Comparison of ENCODE assay signal across 12 mouse cellular contexts in the genomic region with DNA sequence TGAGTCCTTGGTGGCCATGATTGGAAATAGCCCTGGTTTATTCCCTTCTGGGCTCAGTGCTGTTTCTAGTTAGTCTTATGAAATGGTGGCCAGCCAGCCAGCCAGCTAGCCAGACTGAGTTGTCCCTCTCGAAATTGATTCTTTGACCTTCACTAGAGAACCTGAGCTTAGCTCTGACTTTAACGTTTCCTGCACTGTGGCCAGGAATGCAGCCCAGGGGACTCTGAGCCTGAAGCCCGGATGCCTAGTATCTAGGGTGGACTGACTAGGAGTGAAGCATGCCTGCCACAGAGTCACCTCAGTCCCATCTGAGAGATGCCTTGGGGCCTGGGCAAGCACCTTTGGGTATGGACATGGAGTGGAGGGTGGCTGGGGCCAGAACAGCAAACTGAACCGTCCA. TPM values are rescaled to one million over a fixed set of nuclear protein-coding genes. Genes with fewer than 3 reads are reported as not detected.
A peak's percentile ranks its signal among the peaks of the same experiment; 100 is the strongest.
DNase-seq lines count a peak whose midpoint lies in the region; ATAC-seq and TF ChIP-seq lines count a peak whose summit lies in the region.
"Had no signal": no experiment of that assay in that cellular context is flagged by ENCODE, and none has a peak within 500 bp of the region (broad histone marks: within the 10 kb centered on the region; RNA-seq: fewer than 3 reads in every experiment).

No protein-coding gene starts in this region.

- 53% methylated on average over 4 of the region's 4 CpGs for WGBS in heart, embryonic 10.5 days
- WGBS in limb, embryonic 15.5 days: 44% methylated on average over 4 of the region's 4 CpGs
- WGBS in thymus, adult 2 months: 50% methylated on average over 4 of the region's 4 CpGs
- WGBS in hindbrain, embryonic 14.5 days: 73% methylated on average over 4 of the region's 4 CpGs

- intact Hi-C loops in heart, postnatal 36 days (cut with DNase I): no loop called here

- no peaks in the 10 kb centered on the region for H3K27me3 ChIP-seq in heart, embryonic 10.5 days (ENCODE audit: insufficient read depth, poor library complexity, severe bottlenecking)
- H3K27me3 ChIP-seq in limb, embryonic 15.5 days: no peaks in the 10 kb centered on the region
- no peaks in the 10 kb centered on the region for H3K27me3 ChIP-seq in thymus, adult 2 months (ENCODE audit: control insufficient read depth, insufficient read depth, low read length)
- no peaks in the 10 kb centered on the region for H3K27me3 ChIP-seq in hindbrain, embryonic 14.5 days (ENCODE audit: control insufficient read depth, insufficient read depth, low read length)

- peak overlapping the region; percentile 19; the same call in 1 of the 2 replicates for H3K27ac ChIP-seq in heart, embryonic 10.5 days
- H3K27ac ChIP-seq in brown adipose tissue, adult 24 weeks (replicated peaks; ENCODE audit: low read depth, low read length): peak overlapping the region; percentile 61
- peak overlapping the region; percentile 71 for H3K27ac ChIP-seq in limb, embryonic 15.5 days
- H3K27ac ChIP-seq in thymus, adult 2 months (ENCODE audit: control insufficient read depth, insufficient read depth, low read length): no peak overlapping the region
- no peak overlapping the region for H3K27ac ChIP-seq in hindbrain, embryonic 14.5 days

- H3K4me3 ChIP-seq in heart, embryonic 10.5 days: no peak overlapping the region
- H3K4me3 ChIP-seq in brown adipose tissue, adult 24 weeks (ENCODE audit: insufficient read depth, low read depth, low read length): no peak overlapping the region
- H3K4me3 ChIP-seq in limb, embryonic 15.5 days: no peak overlapping the region
- no peak overlapping the region for H3K4me3 ChIP-seq in thymus, adult 2 months (ENCODE audit: control insufficient read depth, insufficient read depth, low read length)
- H3K4me3 ChIP-seq in hindbrain, embryonic 14.5 days (replicated peaks; ENCODE audit: low read length): no peak overlapping the region

- no peak for DNase-seq in heart, embryonic 10.5 days (ENCODE audit: low spot score)
- DNase-seq in heart, postnatal 36 days: no peak
- peak; percentile 38 for DNase-seq in 3T3-L1 (ENCODE audit: low read depth, low spot score)
- DNase-seq in thymus, adult 2 months: no peak
- DNase-seq in hindbrain, embryonic 14.5 days (ENCODE audit: low spot score): no peak
- DNase-seq in kidney, postnatal 10 days: no peak
- DNase-seq: cerebellum, postnatal 36 days had no signal

- TF ChIP-seq CTCF in thymus, adult 2 months (IDR thresholded peaks at IDR 0.05; ENCODE audit: borderline replicate concordance, control insufficient read depth, extremely low read depth, insufficient read depth, low read length, poor library complexity): no peak

- no peak for TF ChIP-seq POLR2A in thymus, adult 2 months (IDR thresholded peaks at IDR 0.05; ENCODE audit: control insufficient read depth, extremely low read depth, insufficient read depth, low read length, poor library complexity)

- no peak overlapping the region for H3K9ac ChIP-seq in limb, embryonic 15.5 days
- H3K9ac ChIP-seq in hindbrain, embryonic 14.5 days: no peak overlapping the region

- no peaks in the 10 kb centered on the region for H3K36me3 ChIP-seq in heart, embryonic 10.5 days
- H3K36me3 ChIP-seq in limb, embryonic 15.5 days: no peaks in the 10 kb centered on the region
- H3K36me3 ChIP-seq in thymus, adult 2 months (ENCODE audit: control insufficient read depth, insufficient read depth, low read length): no peaks in the 10 kb centered on the region
- H3K36me3 ChIP-seq in hindbrain, embryonic 14.5 days (replicated peaks; ENCODE audit: control insufficient read depth, insufficient read depth): no peaks in the 10 kb centered on the region

- no peak overlapping the region for H3K4me2 ChIP-seq in limb, embryonic 15.5 days
- H3K4me2 ChIP-seq in hindbrain, embryonic 14.5 days (replicated peaks): no peak overlapping the region

- peaks cover 37% of the 10 kb centered on the region for H3K4me1 ChIP-seq in heart, embryonic 10.5 days
- H3K4me1 ChIP-seq in brown adipose tissue, adult 24 weeks (ENCODE audit: control insufficient read depth, insufficient read depth, insufficient read length, low read length): peaks cover 79% of the 10 kb centered on the region
- peaks cover 31% of the 10 kb centered on the region for H3K4me1 ChIP-seq in limb, embryonic 15.5 days
- H3K4me1 ChIP-seq in thymus, adult 2 months (replicated peaks; ENCODE audit: control insufficient read depth, insufficient read depth, low read length): peaks cover 35% of the 10 kb centered on the region
- peaks cover 8% of the 10 kb centered on the region for H3K4me1 ChIP-seq in hindbrain, embryonic 14.5 days (replicated peaks; ENCODE audit: control insufficient read depth, insufficient read depth, low read length)

- no peak for ATAC-seq in limb, embryonic 15.5 days (ENCODE audit: insufficient number of reproducible peaks, low FRiP score, low TSS enrichment, low read depth)
- no peak for ATAC-seq in hindbrain, embryonic 14.5 days (ENCODE audit: low FRiP score)

- H3K9me3 ChIP-seq in heart, embryonic 10.5 days: no peaks in the 10 kb centered on the region
- H3K9me3 ChIP-seq in limb, embryonic 15.5 days: no peaks in the 10 kb centered on the region
- no peaks in the 10 kb centered on the region for H3K9me3 ChIP-seq in hindbrain, embryonic 14.5 days (ENCODE audit: control insufficient read depth, low read length)

RNA-seq across cellular contexts. Expression of a gene that starts 31.5 kb away (rescaled TPM):
- polyA plus RNA-seq in heart, embryonic 10.5 days (2016; fragmentation: Nextera tagmentation; extraction: Ambion mirVana): 2.3 and 2.8 TPM in 2 replicates
- 1 to 10 TPM; 8.9 to 9.7 TPM for total RNA-seq in heart, postnatal 36 days (2021)
- polyA plus RNA-seq in brown adipose tissue, adult 24 weeks (2012; ENCODE audit: insufficient read depth, insufficient read length, missing spikeins): 4.3 and 5.5 TPM in 2 replicates
- polyA plus RNA-seq in limb, embryonic 15.5 days (2015; fragmentation: Nextera tagmentation; extraction: Ambion mirVana): 3.5 and 4.1 TPM in 2 replicates
- polyA plus RNA-seq in thymus, adult 2 months (2012; rRNA removed): 50.3 and 55.4 TPM in 2 replicates
- 1.8 and 2.2 TPM in 2 replicates for polyA plus RNA-seq in hindbrain, embryonic 14.5 days (2014; fragmentation: Nextera tagmentation; extraction: Ambion mirVana)

RNA-seq across cellular contexts. Expression of a gene that starts 32.7 kb away (rescaled TPM):
- polyA plus RNA-seq in heart, embryonic 10.5 days (2016; fragmentation: Nextera tagmentation; extraction: Ambion mirVana): 0.36 TPM in 1 of 2 replicates, not detected in the other
- under 1 TPM in 1 of 2 experiments, not detected in 1; 0.41 TPM for total RNA-seq in heart, postnatal 36 days (2021)
- polyA plus RNA-seq in brown adipose tissue, adult 24 weeks (2012; ENCODE audit: insufficient read depth, insufficient read length, missing spikeins): not detected in 2 replicates
- not detected in 2 replicates for polyA plus RNA-seq in limb, embryonic 15.5 days (2015; fragmentation: Nextera tagmentation; extraction: Ambion mirVana)
- polyA plus RNA-seq in thymus, adult 2 months (2012; rRNA removed): 0.71 and 0.85 TPM in 2 replicates
- not detected in 2 replicates for polyA plus RNA-seq in hindbrain, embryonic 14.5 days (2014; fragmentation: Nextera tagmentation; extraction: Ambion mirVana)
- total RNA-seq: heart, adult 8-10 months; liver, adult 2 months had no signal
- polyA plus RNA-seq: brain, embryonic 14.5 days; liver, adult 2 months had no signal

Comparison
In these comparisons a context has a peak if more than half of its experiments do, and no peak if none do; other contexts are left out.
1. H3K27ac ChIP-seq: peak in heart, embryonic 10.5 days (single experiment), brown adipose tissue, adult 24 weeks (single experiment) and limb, embryonic 15.5 days (single experiment); none in thymus, adult 2 months (single experiment) and hindbrain, embryonic 14.5 days (single experiment).